Mouse (Mus musculus): ENCODE results near the gene Als2. TPM values are rescaled to one million over a fixed set of nuclear protein-coding genes. Genes with fewer than 3 reads are reported as not detected.

Gene Als2
- polyA plus RNA-seq, 1 experiment = not detected

DNA sequence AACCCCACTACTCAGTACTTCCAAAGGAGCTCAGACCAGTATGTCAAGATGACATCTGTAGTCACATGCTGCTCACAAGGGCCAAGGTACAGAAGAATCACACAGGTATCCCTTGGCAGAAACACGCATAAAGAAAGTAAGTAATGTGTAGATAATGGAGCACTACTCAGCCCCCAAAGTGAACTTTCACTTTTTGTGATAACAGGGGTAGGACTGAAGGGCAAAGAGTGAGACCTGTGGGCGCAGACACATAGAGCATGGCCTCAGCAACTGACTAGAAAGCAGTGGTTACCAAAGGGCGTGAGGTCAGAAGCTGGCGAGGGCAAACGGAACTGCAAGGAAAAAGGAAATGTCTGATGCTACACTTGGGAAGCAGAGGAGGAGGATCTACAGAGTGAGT is 36.1 kb downstream of the Als2 start:
- no peaks in the 10 kb centered on the region for H3K4me1 ChIP-seq (ENCODE audit: control insufficient read depth, insufficient read depth, low read length)
- WGBS = 90% methylated on average over 5 of the region's 5 CpGs
- TF ChIP-seq CTCF (IDR thresholded peaks at IDR 0.05; ENCODE audit: insufficient read depth, low read depth, low read length) = no peak
- TF ChIP-seq POLR2A (IDR thresholded peaks at IDR 0.05; ENCODE audit: insufficient read depth, low read depth, low read length) = no peak

GRCm38 (mm10) chr1:59194979-59195378 is 42.1 kb downstream of the Als2 start:
- TF ChIP-seq POLR2A (IDR thresholded peaks at IDR 0.05; ENCODE audit: insufficient read depth, low read depth, low read length) (no peak), CTCF (IDR thresholded peaks at IDR 0.05; ENCODE audit: insufficient read depth, low read depth, low read length) (no peak)
- H3K27ac ChIP-seq (ENCODE audit: insufficient read depth, low read depth, low read length) = no peak overlapping the region
- H3K4me3 ChIP-seq (ENCODE audit: insufficient read depth, low read depth, low read length) = no peak overlapping the region
- WGBS = 49% methylated on average over 6 of the region's 6 CpGs
- H3K4me1 ChIP-seq (ENCODE audit: control insufficient read depth, insufficient read depth, low read length) = no peaks in the 10 kb centered on the region

More for the DNA sequence above, 36.1 kb downstream of the Als2 start:
- no peak overlapping the region for H3K27ac ChIP-seq (ENCODE audit: insufficient read depth, low read depth, low read length)
- no peak overlapping the region for H3K4me3 ChIP-seq (ENCODE audit: insufficient read depth, low read depth, low read length)

DNA sequence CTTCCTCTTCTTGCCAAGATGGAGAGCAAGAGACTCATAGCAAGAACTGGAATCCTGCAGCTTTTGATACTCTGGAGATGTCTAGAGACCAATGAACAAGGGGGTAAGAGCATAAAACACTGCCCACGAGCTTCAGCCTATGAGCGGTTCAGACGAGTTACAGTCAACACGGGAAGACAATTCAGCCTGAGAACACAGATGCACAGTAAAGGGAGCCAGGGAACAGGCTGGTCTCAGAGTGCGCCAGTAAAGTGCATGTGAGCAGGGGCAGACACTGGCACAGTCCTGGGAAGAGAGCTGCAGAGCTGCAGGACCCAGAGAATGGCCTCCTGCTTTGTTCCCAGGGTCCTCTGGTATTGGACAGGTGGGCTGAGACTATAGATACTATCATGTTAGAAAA is 49.2 kb downstream of the Als2 start:
- Histone ChIP-seq H3K4me1 (ENCODE audit: control insufficient read depth, insufficient read depth, low read length) (no peaks in the 10 kb centered on the region), H3K4me3 (ENCODE audit: insufficient read depth, low read depth, low read length) (no peak overlapping the region), H3K27ac (ENCODE audit: insufficient read depth, low read depth, low read length) (no peak overlapping the region)
- whole genome bisulfite sequencing = 79% methylated on average over 5 of the region's 5 CpGs
- no peak for TF ChIP-seq CTCF (IDR thresholded peaks at IDR 0.05; ENCODE audit: insufficient read depth, low read depth, low read length)
- TF ChIP-seq POLR2A (IDR thresholded peaks at IDR 0.05; ENCODE audit: insufficient read depth, low read depth, low read length) = no peak

DNA sequence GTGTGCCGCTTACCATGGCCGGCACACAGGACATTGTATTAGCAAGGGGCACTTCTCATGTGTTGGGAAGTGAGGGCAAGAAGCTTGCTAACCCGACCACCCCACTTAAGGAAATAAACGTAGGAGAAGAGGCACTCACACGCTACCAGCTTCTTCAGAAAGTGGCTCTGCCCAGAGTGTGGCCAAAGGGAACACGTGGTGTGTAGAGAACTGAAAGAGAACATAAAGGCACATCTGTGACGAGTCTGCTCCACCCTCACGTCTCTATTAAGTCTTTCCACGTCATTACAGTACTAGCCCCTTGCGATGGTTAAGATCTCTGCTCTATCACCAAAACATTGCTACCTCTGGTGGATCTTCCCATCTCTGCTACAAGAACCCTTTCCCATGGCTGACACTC is 50.7 kb downstream of the Als2 start:
- Histone ChIP-seq H3K4me3 (ENCODE audit: insufficient read depth, low read depth, low read length) (no peak overlapping the region), H3K4me1 (ENCODE audit: control insufficient read depth, insufficient read depth, low read length) (no peaks in the 10 kb centered on the region), H3K27ac (ENCODE audit: insufficient read depth, low read depth, low read length) (no peak overlapping the region)
- TF ChIP-seq POLR2A (IDR thresholded peaks at IDR 0.05; ENCODE audit: insufficient read depth, low read depth, low read length) (no peak), CTCF (IDR thresholded peaks at IDR 0.05; ENCODE audit: insufficient read depth, low read depth, low read length) (no peak)
- 91% methylated on average over 10 of the region's 10 CpGs for WGBS

- Histone ChIP-seq H3K4me3 (ENCODE audit: insufficient read depth, low read depth, low read length) (no peak overlapping the region), H3K4me1 (ENCODE audit: control insufficient read depth, insufficient read depth, low read length) (no peaks in the 10 kb centered on the region), H3K27ac (ENCODE audit: insufficient read depth, low read depth, low read length) (no peak overlapping the region)
- WGBS = 86% methylated on average over 9 of the region's 9 CpGs
- TF ChIP-seq CTCF (IDR thresholded peaks at IDR 0.05; ENCODE audit: insufficient read depth, low read depth, low read length) = no peak
- TF ChIP-seq POLR2A (IDR thresholded peaks at IDR 0.05; ENCODE audit: insufficient read depth, low read depth, low read length) = no peak
Measured at GRCm38 (mm10) chr1:59185410-59185809, 51.6 kb downstream of the Als2 start.

DNA sequence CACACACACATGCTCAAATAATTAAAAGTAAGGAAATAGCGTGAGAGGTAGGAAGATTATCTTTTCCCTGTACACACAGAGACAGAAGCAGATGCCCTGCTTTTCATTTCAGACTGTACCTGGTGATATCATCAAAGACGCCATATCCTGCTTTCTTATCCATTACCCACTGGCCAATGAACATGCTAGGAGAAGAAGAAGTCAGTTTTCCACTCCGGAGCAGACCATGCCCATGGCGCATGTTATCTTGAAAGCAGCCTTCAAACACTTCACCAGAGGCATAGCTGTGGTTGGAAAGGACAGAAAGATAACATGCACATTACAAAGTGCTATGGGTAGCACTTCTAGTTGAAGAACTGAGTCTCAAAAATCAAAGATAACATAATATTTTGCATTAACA is 54.0 kb downstream of the Als2 start:
- WGBS = 98% methylated on average over 4 of the region's 4 CpGs
- H3K4me3 ChIP-seq (ENCODE audit: insufficient read depth, low read depth, low read length) = no peak overlapping the region
- H3K4me1 ChIP-seq (ENCODE audit: control insufficient read depth, insufficient read depth, low read length) = no peaks in the 10 kb centered on the region
- no peak overlapping the region for H3K27ac ChIP-seq (ENCODE audit: insufficient read depth, low read depth, low read length)
- no peak for TF ChIP-seq POLR2A (IDR thresholded peaks at IDR 0.05; ENCODE audit: insufficient read depth, low read depth, low read length)
- TF ChIP-seq CTCF (IDR thresholded peaks at IDR 0.05; ENCODE audit: insufficient read depth, low read depth, low read length) = no peak

DNA sequence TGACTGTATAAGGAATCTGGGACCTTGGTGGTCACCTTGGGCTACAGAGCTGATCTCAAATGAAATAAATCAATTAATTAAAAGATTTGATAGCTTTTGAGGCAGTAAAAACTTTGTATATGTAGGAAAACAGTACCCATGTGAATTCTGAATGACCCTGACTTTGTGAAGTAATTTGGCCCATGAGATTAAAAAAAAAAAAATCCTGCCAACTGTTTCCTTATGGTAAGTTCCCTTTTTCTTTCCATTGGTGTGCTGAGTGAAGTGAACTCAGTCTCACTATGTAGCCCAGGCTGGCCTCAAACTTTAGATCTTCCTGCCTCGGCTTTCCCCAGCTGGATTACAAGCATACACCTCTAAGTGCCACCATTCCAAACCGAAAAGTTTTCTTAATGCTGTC is 54.7 kb downstream of the Als2 start:
- no peak overlapping the region for H3K4me3 ChIP-seq (ENCODE audit: insufficient read depth, low read depth, low read length)
- 92% methylated on average over 2 of the region's 2 CpGs for WGBS
- TF ChIP-seq POLR2A (IDR thresholded peaks at IDR 0.05; ENCODE audit: insufficient read depth, low read depth, low read length) = no peak
- no peak for TF ChIP-seq CTCF (IDR thresholded peaks at IDR 0.05; ENCODE audit: insufficient read depth, low read depth, low read length)
- no peak overlapping the region for H3K27ac ChIP-seq (ENCODE audit: insufficient read depth, low read depth, low read length)
- no peaks in the 10 kb centered on the region for H3K4me1 ChIP-seq (ENCODE audit: control insufficient read depth, insufficient read depth, low read length)

- Histone ChIP-seq H3K4me3 (ENCODE audit: insufficient read depth, low read depth, low read length) (no peak overlapping the region), H3K4me1 (ENCODE audit: control insufficient read depth, insufficient read depth, low read length) (no peaks in the 10 kb centered on the region), H3K27ac (ENCODE audit: insufficient read depth, low read depth, low read length) (no peak overlapping the region)
- TF ChIP-seq POLR2A (IDR thresholded peaks at IDR 0.05; ENCODE audit: insufficient read depth, low read depth, low read length) (no peak), CTCF (IDR thresholded peaks at IDR 0.05; ENCODE audit: insufficient read depth, low read depth, low read length) (no peak)
- WGBS = 89% methylated on average over 3 of the region's 3 CpGs
Measured at GRCm38 (mm10) chr1:59180003-59180402, 57.0 kb downstream of the Als2 start.

DNA sequence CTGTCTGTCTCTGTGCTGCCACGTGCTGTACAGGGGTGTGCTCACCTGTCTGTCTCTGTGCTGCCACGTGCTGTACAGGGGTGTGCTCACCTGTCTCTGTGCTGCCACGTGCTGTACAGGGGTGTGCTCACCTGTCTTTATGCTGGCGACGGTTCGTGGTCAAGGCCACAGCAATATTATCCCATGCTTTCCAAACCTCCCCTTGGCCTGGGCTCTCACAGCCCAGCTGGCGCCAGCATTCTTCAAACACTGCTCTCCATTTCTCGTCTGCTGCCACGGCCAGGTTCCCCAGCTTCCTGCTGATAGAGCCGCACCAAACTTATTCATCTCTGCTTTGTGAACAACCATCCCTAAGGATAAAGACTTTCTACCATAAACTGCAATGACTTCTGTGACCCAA is 58.6 kb downstream of the Als2 start:
- no peak overlapping the region for H3K27ac ChIP-seq (ENCODE audit: insufficient read depth, low read depth, low read length)
- WGBS = 92% methylated on average over 10 of the region's 10 CpGs
- TF ChIP-seq CTCF (IDR thresholded peaks at IDR 0.05; ENCODE audit: insufficient read depth, low read depth, low read length) = no peak
- no peak for TF ChIP-seq POLR2A (IDR thresholded peaks at IDR 0.05; ENCODE audit: insufficient read depth, low read depth, low read length)
- H3K4me1 ChIP-seq (ENCODE audit: control insufficient read depth, insufficient read depth, low read length) = no peaks in the 10 kb centered on the region
- H3K4me3 ChIP-seq (ENCODE audit: insufficient read depth, low read depth, low read length) = no peak overlapping the region

Data from olfactory bulb, adult 2 months (tissue).